Mouse (Mus musculus): ENCODE results near the gene Mfng. TPM values are rescaled to one million over a fixed set of nuclear protein-coding genes. Genes with fewer than 3 reads are reported as not detected.

Mfng gene
- polyA plus RNA-seq, 1 experiment from 2014 or later = 29.1 TPM

DNA sequence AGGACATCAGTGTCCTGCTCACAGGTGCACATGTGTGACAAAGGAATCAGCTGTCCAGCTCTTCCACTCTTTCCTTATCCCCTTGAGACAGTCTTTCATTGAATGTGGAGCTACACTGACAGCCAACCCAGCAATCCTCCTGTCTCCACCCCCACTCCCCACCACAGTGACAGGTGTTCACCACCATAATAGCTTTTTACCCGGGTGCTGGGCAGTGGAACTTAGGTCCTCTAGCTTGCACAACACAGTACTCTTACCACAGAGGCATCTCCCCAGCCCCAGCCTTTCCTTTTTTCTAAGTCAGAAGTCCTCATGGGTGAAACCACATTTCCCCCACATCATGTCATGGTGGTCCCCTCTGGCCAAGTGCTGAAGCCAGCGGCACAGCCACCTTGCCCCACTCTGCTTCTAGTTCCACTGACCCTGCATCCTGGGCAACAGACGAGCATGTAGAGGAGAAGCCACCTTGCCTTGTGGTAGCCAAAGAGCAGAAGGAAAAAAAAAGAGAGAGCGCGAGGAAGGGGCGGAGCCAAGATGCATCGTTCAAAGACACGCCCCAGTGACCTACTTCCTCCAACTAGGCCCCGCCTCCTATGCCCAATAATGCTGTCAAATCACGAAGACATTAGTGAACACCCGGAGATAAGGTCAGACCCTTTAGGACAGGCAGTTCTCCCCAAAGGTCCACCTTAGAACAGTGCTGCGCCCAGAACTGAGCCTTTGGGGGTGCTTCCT, 42.8 kb downstream of the Mfng start:
- Histone ChIP-seq H3K9ac (no peak overlapping the region), H3K4me3 (no peak overlapping the region), H3K9me3 (no peaks in the 10 kb centered on the region), H3K27ac (no peak overlapping the region), H3K4me1 (no peaks in the 10 kb centered on the region), H3K4me2 (replicated peaks) (no peak overlapping the region), H3K27me3 (peaks cover 6% of the 10 kb centered on the region; the same call in 1 of the 2 replicates), H3K36me3 (no peaks in the 10 kb centered on the region)
- ATAC-seq (ENCODE audit: insufficient number of reproducible peaks, insufficient read depth, low FRiP score, low TSS enrichment) = no peak
- WGBS = 83% methylated on average over 12 of the region's 12 CpGs

DNA sequence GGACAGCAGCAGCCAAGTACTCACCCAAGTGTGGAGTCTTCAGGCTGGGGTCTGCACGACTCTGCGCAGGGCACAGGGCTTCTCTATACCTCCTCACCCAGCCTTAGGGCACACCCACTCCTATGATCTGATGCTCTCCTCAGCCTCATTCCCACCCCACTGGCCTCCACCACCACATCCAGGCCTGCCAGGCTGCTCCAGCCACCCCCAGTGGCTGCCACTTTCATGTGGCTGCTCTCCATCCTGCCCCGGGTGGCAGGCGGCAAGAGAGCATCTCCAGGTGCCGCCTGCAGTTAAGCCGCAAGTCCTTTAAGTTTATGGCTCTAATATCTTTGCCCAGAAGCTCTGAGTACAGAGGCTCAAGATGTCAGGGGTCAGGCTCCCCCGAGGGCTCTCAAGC, 46.6 kb downstream of the Mfng start:
- ATAC-seq (ENCODE audit: insufficient number of reproducible peaks, insufficient read depth, low FRiP score, low TSS enrichment) = no peak
- Histone ChIP-seq H3K9ac (no peak overlapping the region), H3K4me2 (replicated peaks) (no peak overlapping the region), H3K4me3 (no peak overlapping the region), H3K27ac (no peak overlapping the region), H3K36me3 (no peaks in the 10 kb centered on the region), H3K27me3 (peaks cover 14% of the 10 kb centered on the region), H3K9me3 (no peaks in the 10 kb centered on the region), H3K4me1 (no peaks in the 10 kb centered on the region)
- WGBS = 74% methylated on average over 7 of the region's 7 CpGs

DNA sequence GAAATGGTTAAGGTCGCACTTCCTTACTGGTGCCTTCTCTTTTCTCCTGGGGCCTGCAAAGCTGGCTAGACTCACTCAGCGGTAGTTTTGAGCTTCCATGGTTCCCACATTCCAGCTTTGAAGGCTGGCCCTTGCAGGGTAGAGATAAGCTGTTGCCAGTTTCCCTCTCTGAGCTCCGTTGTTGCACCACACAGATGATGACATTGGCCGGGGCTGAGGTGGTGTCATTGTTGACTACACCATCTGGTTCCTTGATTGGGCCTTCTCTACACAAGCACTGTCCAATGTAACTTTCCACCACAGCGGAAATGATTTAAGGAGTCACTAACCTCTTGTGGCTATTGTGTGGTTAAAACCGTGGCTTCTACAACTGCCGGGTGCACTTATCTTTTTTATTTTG, 52.7 kb downstream of the Mfng start:
- H3K9me3 ChIP-seq = no peaks in the 10 kb centered on the region
- 77% methylated on average over 7 of the region's 7 CpGs for WGBS
- no peak overlapping the region for H3K4me2 ChIP-seq (replicated peaks)
- no peak overlapping the region for H3K4me3 ChIP-seq
- no peak for ATAC-seq (ENCODE audit: insufficient number of reproducible peaks, insufficient read depth, low FRiP score, low TSS enrichment)
- H3K4me1 ChIP-seq = peaks cover 7% of the 10 kb centered on the region; the same call in 1 of the 2 replicates
- H3K9ac ChIP-seq = no peak overlapping the region
- no peak overlapping the region for H3K27ac ChIP-seq
- H3K36me3 ChIP-seq = no peaks in the 10 kb centered on the region
- H3K27me3 ChIP-seq = peaks cover 63% of the 10 kb centered on the region

DNA sequence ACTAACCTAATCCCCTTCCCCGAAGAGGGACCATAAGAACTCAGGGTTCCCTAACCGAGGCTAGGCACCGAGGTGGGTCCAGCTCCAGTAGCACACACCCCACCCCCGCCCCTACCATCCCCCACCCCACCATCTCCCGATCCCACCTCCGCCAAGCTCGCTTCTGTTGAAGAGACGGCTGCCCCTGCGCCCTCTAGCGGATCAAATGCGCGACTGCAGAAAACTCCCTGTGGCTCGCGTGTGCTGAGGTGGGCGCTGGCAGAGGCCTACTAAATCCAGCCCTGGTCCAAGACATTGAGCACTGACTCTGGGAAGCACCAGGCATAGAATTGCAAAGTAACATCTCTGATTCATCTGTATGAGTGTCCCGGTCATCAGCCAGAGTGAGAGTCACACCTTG, 53.2 kb downstream of the Mfng start:
- no peak overlapping the region for H3K4me3 ChIP-seq
- 3% methylated on average over 16 of the region's 16 CpGs for WGBS

DNA sequence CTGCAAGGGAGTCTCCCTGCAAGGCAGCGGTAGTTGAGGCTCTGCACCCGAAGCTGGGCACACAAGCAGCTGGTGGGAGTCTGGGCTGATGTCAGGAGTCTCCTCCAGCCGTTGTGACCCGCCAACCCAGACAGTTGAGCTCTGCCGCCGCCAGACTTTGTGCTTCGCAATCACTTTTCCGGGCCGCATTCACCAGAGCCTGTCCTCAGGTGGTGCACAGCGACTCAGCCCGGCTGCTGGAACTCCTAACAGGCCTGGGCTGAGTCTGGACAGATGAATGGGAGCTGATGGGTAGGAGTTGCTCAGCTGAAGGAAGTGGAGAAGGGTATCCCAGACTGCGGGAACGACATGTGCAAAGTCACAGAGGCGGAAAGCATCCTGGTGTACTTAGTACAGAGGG, 53.9 kb downstream of the Mfng start:
- no peak for ATAC-seq (ENCODE audit: insufficient number of reproducible peaks, insufficient read depth, low FRiP score, low TSS enrichment)
- Histone ChIP-seq H3K4me1 (peaks cover 7% of the 10 kb centered on the region; the same call in 1 of the 2 replicates), H3K27me3 (peaks cover 72% of the 10 kb centered on the region), H3K27ac (no peak overlapping the region), H3K9me3 (no peaks in the 10 kb centered on the region), H3K9ac (no peak overlapping the region), H3K4me2 (replicated peaks) (no peak overlapping the region), H3K36me3 (no peaks in the 10 kb centered on the region), H3K4me3 (no peak overlapping the region)
- WGBS = 6% methylated on average over 14 of the region's 14 CpGs

More for the DNA sequence above, 53.2 kb downstream of the Mfng start:
- Histone ChIP-seq H3K4me2 (replicated peaks) (0 out of 2 replicates have a peak overlapping the region, but pooled peaks have one; percentile 17), H3K9me3 (no peaks in the 10 kb centered on the region), H3K4me1 (peaks cover 7% of the 10 kb centered on the region; the same call in 1 of the 2 replicates), H3K27me3 (peaks cover 65% of the 10 kb centered on the region), H3K9ac (no peak overlapping the region), H3K36me3 (no peaks in the 10 kb centered on the region), H3K27ac (no peak overlapping the region)
- ATAC-seq (ENCODE audit: insufficient number of reproducible peaks, insufficient read depth, low FRiP score, low TSS enrichment) = no peak

DNA sequence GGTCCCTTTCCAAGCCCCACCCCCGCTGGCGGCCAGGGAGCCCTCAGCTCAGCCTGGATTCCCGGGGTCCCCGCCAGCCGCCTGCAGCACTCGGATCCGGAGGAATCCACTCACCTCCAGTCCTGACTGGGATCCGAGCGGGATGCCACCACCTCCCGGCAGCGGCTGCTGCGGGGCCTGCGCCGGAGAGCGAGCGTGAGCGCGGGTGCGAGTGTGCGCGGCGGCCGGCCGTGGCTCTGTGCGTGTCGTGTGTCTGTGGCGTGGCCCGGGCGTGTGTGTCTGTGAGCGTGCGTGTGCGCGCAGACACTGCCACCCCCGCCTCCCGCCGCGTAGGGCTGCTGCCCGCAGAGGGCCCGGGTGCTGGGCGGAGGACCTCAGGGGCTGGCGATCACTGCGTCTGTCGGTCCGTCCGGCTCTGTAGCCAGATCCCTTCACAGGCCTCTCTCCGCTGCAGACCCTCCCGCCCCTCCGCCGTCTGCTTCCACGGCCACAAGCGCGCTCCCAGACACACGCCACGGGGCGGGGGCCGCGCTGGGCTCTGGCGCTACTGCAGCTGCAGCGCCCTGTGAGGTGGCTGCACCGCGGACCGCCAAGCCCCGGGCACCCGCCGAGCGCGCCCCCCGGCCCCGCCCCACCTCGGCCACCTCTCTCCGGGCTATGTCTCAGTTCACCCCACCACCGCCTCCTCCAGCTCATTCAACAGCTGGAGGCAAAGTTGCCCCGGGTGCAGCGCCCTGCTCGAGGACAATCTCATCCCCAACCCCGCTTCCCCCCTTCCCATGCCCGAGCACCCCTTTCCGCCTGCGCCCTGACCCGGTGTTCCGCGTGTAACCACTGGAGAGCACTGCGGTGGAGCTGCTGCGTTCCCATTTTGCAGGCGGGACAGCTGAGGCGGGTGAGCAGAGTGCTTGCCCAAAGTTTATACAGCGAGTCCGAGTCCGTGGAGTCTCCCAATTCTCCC, 54.7 kb downstream of the Mfng start, which contains the start of gene Elfn2:
Gene Elfn2, minus strand, starts transcription at position 482 of the 961 bp plus-strand sequence.
- peaks cover 7% of the 10 kb centered on the region; the same call in 1 of the 2 replicates for H3K4me1 ChIP-seq
- H3K36me3 ChIP-seq = no peaks in the 10 kb centered on the region
- peak within 1 kb of the TSS; percentile 51 for H3K9ac ChIP-seq
- WGBS = 2% methylated on average over 72 of the region's 89 CpGs
- no peak for ATAC-seq (ENCODE audit: insufficient number of reproducible peaks, insufficient read depth, low FRiP score, low TSS enrichment)
- no peaks in the 10 kb centered on the region for H3K9me3 ChIP-seq
- peak within 1 kb of the TSS; percentile 47 for H3K4me3 ChIP-seq
- H3K27ac ChIP-seq = no peak within 1 kb of the TSS
- peaks cover 77% of the 10 kb centered on the region for H3K27me3 ChIP-seq
- peak within 1 kb of the TSS; percentile 96 for H3K4me2 ChIP-seq (replicated peaks)

DNA sequence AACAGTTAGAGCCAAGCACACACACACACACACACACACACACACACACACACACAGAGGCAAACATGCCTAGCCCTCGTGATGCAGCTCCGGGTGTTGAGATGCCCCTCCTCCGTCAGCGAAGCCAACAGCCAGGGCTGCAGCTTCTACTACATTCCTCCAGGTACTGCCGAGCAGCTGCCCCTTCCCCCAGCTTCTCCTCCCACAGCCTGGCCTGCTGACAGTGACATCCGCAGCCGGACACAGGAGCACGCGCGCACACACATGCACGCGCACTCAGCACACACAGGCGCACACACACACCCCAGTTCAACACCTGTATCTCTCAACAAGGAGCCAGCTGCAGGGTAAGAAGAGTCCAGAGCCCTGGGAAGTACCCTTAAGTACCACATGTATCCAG, 56.3 kb downstream of the Mfng start:
- Histone ChIP-seq H3K4me3 (no peak overlapping the region), H3K4me1 (peaks cover 14% of the 10 kb centered on the region), H3K9ac (no peak overlapping the region), H3K27me3 (peaks cover 91% of the 10 kb centered on the region), H3K9me3 (no peaks in the 10 kb centered on the region), H3K27ac (no peak overlapping the region), H3K36me3 (no peaks in the 10 kb centered on the region), H3K4me2 (replicated peaks) (no peak overlapping the region)
- ATAC-seq (ENCODE audit: insufficient number of reproducible peaks, insufficient read depth, low FRiP score, low TSS enrichment) = no peak
- WGBS = 51% methylated on average over 13 of the region's 13 CpGs

DNA sequence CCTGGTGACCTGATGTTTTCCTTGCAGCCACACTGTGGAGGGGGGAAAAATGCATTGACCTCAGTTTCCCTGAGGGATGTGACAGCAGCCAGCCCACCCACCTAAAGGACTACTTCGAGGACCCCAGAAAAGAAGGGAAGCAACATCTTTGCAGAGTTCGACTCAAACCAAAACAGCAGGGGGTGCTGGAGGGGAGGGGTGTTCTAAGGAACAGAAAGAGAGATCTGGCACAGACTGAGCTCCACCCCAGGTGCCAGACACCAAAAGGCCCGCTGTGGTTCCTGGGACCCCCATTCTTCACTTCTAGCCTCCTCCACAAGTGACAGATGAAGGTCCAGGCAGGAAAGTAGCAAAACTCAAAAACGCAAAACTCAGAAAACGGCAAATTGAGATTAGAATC, 57.4 kb downstream of the Mfng start:
- no peak overlapping the region for H3K9ac ChIP-seq
- no peaks in the 10 kb centered on the region for H3K9me3 ChIP-seq
- no peak overlapping the region for H3K4me3 ChIP-seq
- peaks cover 99% of the 10 kb centered on the region for H3K27me3 ChIP-seq
- H3K4me1 ChIP-seq = peaks cover 14% of the 10 kb centered on the region
- H3K4me2 ChIP-seq (replicated peaks) = no peak overlapping the region
- H3K27ac ChIP-seq = no peak overlapping the region
- WGBS = 56% methylated on average over 5 of the region's 5 CpGs
- no peaks in the 10 kb centered on the region for H3K36me3 ChIP-seq
- ATAC-seq (ENCODE audit: insufficient number of reproducible peaks, insufficient read depth, low FRiP score, low TSS enrichment) = no peak

DNA sequence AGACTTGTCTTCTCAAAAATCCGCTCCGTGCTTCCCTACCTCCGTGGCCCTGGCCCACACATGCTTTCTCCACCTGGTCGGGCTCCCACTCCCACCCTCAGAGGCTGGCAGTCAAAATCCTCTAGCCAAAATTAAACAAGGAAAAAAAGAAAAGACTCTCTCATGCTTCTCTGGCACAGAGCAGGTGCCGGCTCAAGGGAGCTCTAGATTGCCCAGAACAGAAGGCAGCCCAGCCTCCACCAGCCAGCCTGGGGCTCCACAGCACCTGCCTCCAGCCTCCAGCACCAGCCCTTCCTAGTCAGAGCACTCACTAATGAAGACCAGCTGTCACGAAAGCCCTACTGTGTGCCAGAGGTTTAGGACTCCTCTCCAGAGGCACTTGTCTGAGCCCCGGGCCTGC, 59.5 kb downstream of the Mfng start:
- 81% methylated on average over 7 of the region's 7 CpGs for WGBS
- peaks cover 93% of the 10 kb centered on the region for H3K27me3 ChIP-seq

DNA sequence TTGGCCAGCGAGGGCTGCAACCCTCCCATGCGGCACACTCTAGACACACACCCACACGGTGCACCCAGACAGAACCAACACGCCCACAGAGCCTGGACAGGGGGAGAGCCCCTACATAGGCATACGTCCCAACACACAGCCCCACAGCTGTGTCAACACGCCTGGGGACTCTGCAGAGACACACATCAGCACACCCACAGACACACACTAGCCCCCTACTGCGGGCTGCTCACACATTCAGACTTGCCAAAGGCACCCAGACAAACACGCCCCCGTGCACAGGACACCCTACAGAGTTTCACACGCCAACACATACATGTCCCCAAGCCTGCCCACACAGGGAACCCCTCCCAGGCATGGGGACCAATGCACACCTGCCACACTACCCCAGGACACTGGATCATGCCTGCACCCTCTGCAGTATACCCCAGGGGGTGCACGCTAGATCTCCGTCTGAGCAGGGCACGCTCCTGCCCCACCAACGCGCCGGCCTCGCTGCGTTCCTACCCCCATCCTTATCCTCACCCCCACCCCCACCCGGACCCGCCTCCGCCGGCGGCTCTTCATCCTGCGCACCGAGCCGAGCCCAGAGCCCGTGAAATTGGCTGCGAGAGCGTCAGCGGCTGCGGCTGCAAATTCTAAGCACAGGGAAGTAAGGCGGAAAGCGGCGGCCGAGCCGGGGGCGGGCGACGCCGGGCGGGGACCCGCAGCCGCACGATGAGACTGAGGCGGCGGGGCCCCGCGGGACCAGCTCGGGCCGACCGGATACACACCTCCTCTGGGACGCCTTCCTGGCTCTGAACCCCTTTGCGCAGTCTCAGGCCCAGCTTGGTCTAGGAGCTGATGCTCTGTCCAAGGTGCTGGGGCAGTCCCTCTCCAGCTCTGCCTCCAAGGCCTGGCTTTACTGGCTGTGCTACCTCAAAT, 60.7 kb downstream of the Mfng start:
- no peak overlapping the region for H3K27ac ChIP-seq
- no peaks in the 10 kb centered on the region for H3K36me3 ChIP-seq
- H3K4me3 ChIP-seq = peak overlapping the region; percentile 32
- H3K27me3 ChIP-seq = peaks cover 83% of the 10 kb centered on the region
- no peak overlapping the region for H3K9ac ChIP-seq
- H3K4me1 ChIP-seq = peaks cover 15% of the 10 kb centered on the region
- ATAC-seq (ENCODE audit: insufficient number of reproducible peaks, insufficient read depth, low FRiP score, low TSS enrichment) = 0 out of 2 replicates have a peak, but pooled peaks have one; percentile 16
- H3K9me3 ChIP-seq = no peaks in the 10 kb centered on the region
- peak overlapping the region; percentile 47 for H3K4me2 ChIP-seq (replicated peaks)
- 10% methylated on average over 53 of the region's 53 CpGs for WGBS

More for the DNA sequence above, 59.5 kb downstream of the Mfng start:
- H3K4me2 ChIP-seq (replicated peaks) = no peak overlapping the region
- no peak overlapping the region for H3K27ac ChIP-seq
- peaks cover 20% of the 10 kb centered on the region for H3K4me1 ChIP-seq
- no peak overlapping the region for H3K9ac ChIP-seq
- no peak for ATAC-seq (ENCODE audit: insufficient number of reproducible peaks, insufficient read depth, low FRiP score, low TSS enrichment)
- H3K4me3 ChIP-seq = no peak overlapping the region
- no peaks in the 10 kb centered on the region for H3K9me3 ChIP-seq
- H3K36me3 ChIP-seq = no peaks in the 10 kb centered on the region

DNA sequence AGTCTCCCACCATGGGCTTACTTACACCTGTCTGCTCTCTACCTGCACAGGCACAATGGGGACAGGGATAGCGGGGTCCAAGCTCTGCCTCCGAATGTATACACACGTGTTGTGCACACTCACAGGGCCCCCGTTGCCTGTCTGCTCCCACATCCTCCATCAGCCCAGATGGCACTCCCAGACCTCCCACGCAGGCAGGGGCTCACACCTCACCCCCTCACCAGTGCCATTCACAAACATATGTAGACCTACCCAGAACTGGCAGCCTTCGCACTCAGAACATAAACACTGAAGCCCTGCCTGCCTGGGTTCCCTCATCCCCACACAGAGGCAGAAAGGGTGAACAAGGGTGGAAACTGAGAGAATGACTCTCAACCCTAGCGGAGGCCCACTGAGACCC, 61.3 kb downstream of the Mfng start:
- Histone ChIP-seq H3K27ac (no peak overlapping the region), H3K4me1 (peaks cover 15% of the 10 kb centered on the region), H3K4me2 (replicated peaks) (no peak overlapping the region), H3K4me3 (no peak overlapping the region), H3K36me3 (no peaks in the 10 kb centered on the region), H3K27me3 (peaks cover 77% of the 10 kb centered on the region), H3K9ac (no peak overlapping the region), H3K9me3 (no peaks in the 10 kb centered on the region)
- ATAC-seq (ENCODE audit: insufficient number of reproducible peaks, insufficient read depth, low FRiP score, low TSS enrichment) = no peak
- WGBS = 76% methylated on average over 7 of the region's 7 CpGs
